Mouse (Mus musculus) liver, embryonic 16.5 days (tissue): Measurements from ENCODE around the gene Mks1. TPM values are rescaled to one million over a fixed set of nuclear protein-coding genes. Genes with fewer than 3 reads are reported as not detected.

Experiments used
- ATAC-seq: fragments of 200-750 bp; cut with Nextera tagmentation; 2 replicates; pipeline ENCODE4 v1.8.0; 2017; ENCODE audit warnings: low read depth, mild to moderate bottlenecking, moderate number of reproducible peaks, moderate library complexity
- H3K27ac ChIP-seq: fragments of 300-500 bp; sonication (generic); 2 replicates; pipeline ENCODE4 v1.5.1; 2014; ENCODE audit warnings: mild to moderate bottlenecking, low read length
- H3K27me3 ChIP-seq: fragments of 300-500 bp; sonication (generic); 2 replicates; pipeline ENCODE4 v1.6.1; 2014; ENCODE audit warnings: low read depth, low read length, mixed read lengths; ENCODE audit not compliant: control insufficient read depth, insufficient read depth
- H3K36me3 ChIP-seq: fragments of 300-500 bp; sonication (generic); 2 replicates; pipeline ENCODE4 v1.6.1; 2014; ENCODE audit warnings: mild to moderate bottlenecking; ENCODE audit not compliant: control insufficient read depth, insufficient read depth
- H3K4me1 ChIP-seq: fragments of 300-500 bp; sonication (generic); 2 replicates; pipeline ENCODE4 v1.6.1; 2014; ENCODE audit warnings: low read depth, low read length, mixed read lengths; ENCODE audit not compliant: control insufficient read depth
- H3K4me2 ChIP-seq: fragments of 300-500 bp; sonication (generic); 2 replicates; pipeline ENCODE4 v1.6.1; 2014; ENCODE audit warnings: low read depth, low read length, mixed read lengths
- H3K4me3 ChIP-seq: fragments of 300-500 bp; sonication (generic); 2 replicates; pipeline ENCODE4 v1.5.1; 2014; ENCODE audit warnings: low read depth, mild to moderate bottlenecking, low read length
- H3K9ac ChIP-seq: fragments of 300-500 bp; sonication (generic); 2 replicates; pipeline ENCODE4 v1.6.1; 2014; ENCODE audit warnings: low read depth, low read length
- H3K9me3 ChIP-seq: fragments of 300-500 bp; sonication (generic); replicated peaks from 2 replicates; pipeline ENCODE4 v1.6.1; 2016; ENCODE audit warnings: low read length; ENCODE audit not compliant: control insufficient read depth
- WGBS: fragments of 180-500 bp; shearing (Covaris S2); extraction: QIAGEN DNeasy Blood & Tissue Kit; methylation state at CpG from one replicate; pipeline ENCODE4 v1.1.7; 2014; ENCODE audit not compliant: insufficient replicate concordance; 5-methylcytosine and 5-hydroxymethylcytosine counted together
- polyA plus RNA-seq: library from polyadenylated mRNA; unstranded; fragments of >200 nt; fragmentation: Nextera tagmentation; extraction: Ambion mirVana; gene quantifications from 2 replicates; pipeline ENCODE4 v1.2.1, GENCODE M21; 2015

Mks1 gene
- polyA plus RNA-seq = 1.2 and 1.6 TPM in 2 replicates

DNA sequence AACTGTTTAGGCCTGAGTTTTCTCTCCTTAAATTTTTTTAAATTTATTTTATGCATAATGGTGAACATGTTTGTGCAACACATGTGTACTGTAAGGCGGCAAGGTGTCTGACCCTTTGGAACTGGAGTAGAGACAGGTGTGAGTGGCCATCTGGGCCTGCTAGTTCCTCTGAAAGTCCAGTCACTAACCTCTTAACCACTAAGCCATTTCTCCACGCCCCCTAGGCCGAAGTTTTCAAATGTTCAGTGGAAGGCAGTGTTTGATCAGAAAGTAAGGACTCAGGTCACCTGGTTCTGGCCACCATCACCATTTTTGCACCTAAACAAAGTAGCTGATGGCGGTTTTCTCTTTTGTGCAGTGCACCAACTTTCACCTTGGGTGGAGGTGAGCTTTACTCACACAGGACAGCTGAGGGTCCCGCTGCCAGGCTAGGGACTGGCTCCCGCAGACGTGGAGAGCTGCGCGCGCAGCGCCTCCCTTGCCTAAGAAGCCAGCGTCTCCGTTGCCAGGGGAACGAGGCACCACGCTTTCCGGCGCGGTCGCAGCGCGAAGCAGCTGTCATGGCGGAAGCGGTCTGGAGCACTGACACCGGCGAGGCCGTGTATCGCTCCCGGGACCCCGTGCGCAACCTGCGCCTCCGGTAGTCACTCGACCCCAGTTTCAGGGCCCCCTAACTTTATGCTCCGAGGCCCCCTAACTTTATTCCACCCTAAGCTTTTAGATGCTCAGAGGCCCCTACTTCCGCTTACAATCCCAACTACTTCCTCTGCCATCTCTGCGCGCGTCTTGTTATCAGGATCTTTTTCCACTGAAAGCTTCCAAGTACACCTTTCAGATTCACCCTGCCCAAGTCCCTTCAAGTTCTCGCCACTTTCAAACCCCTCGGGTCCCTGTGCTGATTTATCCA lies at the start of gene Mks1:
Gene Mks1 (plus strand): TSS at position 526 of the 907 bp plus-strand sequence.
- Histone ChIP-seq H3K9me3 (no peaks in the 10 kb centered on the region), H3K9ac (peak within 1 kb of the TSS; percentile 47; the same call in 1 of the 2 replicates), H3K27me3 (no peaks in the 10 kb centered on the region), H3K4me1 (peaks cover 4% of the 10 kb centered on the region), H3K4me3 (peak within 1 kb of the TSS; percentile 68), H3K4me2 (peak within 1 kb of the TSS; percentile 76), H3K36me3 (no peaks in the 10 kb centered on the region; the same call in 1 of the 2 replicates), H3K27ac (no peak within 1 kb of the TSS)
- peak; percentile 81 for ATAC-seq
- WGBS = 3% methylated on average over 40 of the region's 40 CpGs

DNA sequence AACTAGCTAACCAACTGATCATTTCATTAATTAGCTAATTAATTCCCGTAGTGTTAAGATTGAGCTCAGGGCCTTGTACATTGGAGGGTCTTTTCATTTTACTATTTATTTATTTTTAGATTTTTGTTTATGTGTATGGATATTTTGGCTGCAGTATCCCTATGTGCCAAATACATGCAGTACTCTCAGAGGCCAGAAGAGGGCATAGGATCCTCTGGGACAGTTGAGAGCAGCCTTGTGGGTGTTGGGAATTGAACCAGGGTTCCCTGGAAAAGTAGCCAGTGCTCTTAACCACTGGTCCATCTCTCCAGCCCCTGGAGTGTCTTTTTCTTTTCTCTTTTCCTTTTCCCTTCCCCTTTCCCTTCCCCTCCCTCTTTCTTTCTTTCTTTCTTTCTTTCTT lies 47.6 kb upstream of the Mks1 start:
- H3K4me1 ChIP-seq = no peaks in the 10 kb centered on the region
- WGBS = 39% methylated on average over 1 of the region's 1 CpGs
- H3K36me3 ChIP-seq = no peaks in the 10 kb centered on the region
- H3K9ac ChIP-seq = no peak overlapping the region
- no peaks in the 10 kb centered on the region for H3K9me3 ChIP-seq
- no peak overlapping the region for H3K4me3 ChIP-seq
- H3K27me3 ChIP-seq = no peaks in the 10 kb centered on the region
- ATAC-seq = no peak
- no peak overlapping the region for H3K4me2 ChIP-seq
- no peak overlapping the region for H3K27ac ChIP-seq

DNA sequence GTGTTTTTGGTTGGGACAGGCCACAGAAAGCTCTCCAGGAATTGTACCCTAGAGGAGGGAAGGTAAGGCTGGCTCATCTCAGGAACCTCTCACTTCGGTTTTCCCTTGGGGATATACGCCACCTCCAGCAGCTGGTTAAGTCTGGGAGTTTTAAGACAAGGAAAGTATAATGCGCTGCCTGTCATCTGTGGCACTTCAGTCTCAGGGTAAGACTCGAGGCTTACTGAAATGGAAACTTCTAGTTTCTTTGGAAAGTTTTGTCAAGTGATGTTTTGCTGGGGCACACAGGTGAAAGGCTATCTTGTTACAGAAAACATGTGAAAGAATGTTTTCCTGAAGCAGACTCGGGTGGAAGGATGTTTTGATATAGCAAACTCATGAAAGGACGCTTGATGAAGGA lies 45.6 kb upstream of the Mks1 start:
- H3K36me3 ChIP-seq = no peaks in the 10 kb centered on the region
- 61% methylated on average over 6 of the region's 6 CpGs for WGBS
- ATAC-seq = no peak
- no peak overlapping the region for H3K9ac ChIP-seq
- no peak overlapping the region for H3K4me2 ChIP-seq
- H3K4me1 ChIP-seq = no peaks in the 10 kb centered on the region
- no peak overlapping the region for H3K4me3 ChIP-seq
- H3K27ac ChIP-seq = no peak overlapping the region
- H3K9me3 ChIP-seq = no peaks in the 10 kb centered on the region
- no peaks in the 10 kb centered on the region for H3K27me3 ChIP-seq

DNA sequence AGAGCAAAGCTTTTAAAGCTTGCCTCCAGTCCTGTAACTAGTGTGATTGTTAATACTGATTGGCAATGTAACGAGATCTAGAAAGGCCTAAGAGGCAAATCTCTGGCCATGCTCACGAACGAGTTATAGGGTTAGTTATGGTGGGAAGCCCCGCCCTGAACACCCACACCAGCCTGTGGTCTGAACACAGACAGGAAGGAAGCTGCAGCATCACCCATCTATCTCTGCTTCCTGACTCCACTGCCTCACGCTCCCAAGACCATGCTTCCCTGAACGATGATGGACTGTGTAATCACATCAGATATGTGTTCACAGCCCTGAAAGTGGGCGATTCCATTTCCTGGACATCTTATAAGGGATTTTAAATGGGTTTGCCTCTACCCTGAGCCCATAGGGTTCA lies 44.8 kb upstream of the Mks1 start:
- H3K9me3 ChIP-seq = no peaks in the 10 kb centered on the region
- no peaks in the 10 kb centered on the region for H3K27me3 ChIP-seq
- H3K27ac ChIP-seq = no peak overlapping the region
- no peak overlapping the region for H3K4me3 ChIP-seq
- ATAC-seq = no peak
- no peak overlapping the region for H3K4me2 ChIP-seq
- no peaks in the 10 kb centered on the region for H3K4me1 ChIP-seq
- no peak overlapping the region for H3K9ac ChIP-seq
- WGBS = 21% methylated on average over 7 of the region's 7 CpGs
- H3K36me3 ChIP-seq = no peaks in the 10 kb centered on the region

DNA sequence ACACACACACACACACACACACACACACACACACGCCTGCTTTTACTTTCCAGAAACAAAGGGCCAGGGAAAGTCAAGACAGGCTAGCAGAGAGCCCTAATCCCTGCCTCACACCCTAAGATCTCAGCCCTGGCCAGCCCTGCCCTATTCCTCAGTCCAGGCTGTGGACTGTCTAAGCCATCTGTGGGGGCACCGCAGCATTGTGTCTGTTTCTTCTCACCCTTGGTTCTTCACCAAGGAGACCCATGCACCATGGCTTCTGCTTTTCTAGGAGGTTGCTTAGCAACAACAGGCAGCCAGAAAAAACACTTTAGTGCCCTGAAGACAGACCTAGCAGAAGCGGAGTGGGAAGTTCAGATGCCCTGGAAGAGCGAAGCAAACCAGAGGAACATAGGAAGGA lies 41.6 kb upstream of the Mks1 start:
- Histone ChIP-seq H3K36me3 (no peaks in the 10 kb centered on the region), H3K27ac (no peak overlapping the region), H3K27me3 (no peaks in the 10 kb centered on the region), H3K9ac (no peak overlapping the region), H3K4me3 (no peak overlapping the region), H3K9me3 (no peaks in the 10 kb centered on the region), H3K4me1 (no peaks in the 10 kb centered on the region), H3K4me2 (no peak overlapping the region)
- WGBS = 26% methylated on average over 4 of the region's 4 CpGs
- no peak for ATAC-seq

DNA sequence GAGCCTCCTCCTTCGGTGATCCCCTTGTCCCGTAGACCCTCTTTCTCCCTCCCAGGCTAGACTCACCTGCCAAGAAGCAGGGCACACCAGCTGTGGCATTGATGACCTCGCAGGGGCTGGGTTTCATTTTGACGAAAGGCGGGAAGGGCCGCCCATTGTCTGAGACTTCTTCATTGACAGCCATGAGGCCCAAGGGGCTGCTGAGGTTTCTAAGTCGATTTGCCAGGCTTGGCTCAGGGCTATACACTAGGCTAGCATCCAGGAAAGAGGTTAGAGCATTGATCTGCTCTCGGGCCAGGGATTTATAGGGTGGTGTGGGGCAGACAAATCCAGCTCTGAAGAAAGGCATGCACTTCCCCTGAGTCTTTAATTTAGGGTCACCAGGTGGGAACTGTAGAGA lies 38.2 kb upstream of the Mks1 start:
- Histone ChIP-seq H3K4me2 (no peak overlapping the region), H3K27me3 (peaks cover 3% of the 10 kb centered on the region; the same call in 1 of the 2 replicates), H3K4me1 (peaks cover 2% of the 10 kb centered on the region; the same call in 1 of the 2 replicates), H3K9ac (no peak overlapping the region), H3K9me3 (no peaks in the 10 kb centered on the region), H3K27ac (no peak overlapping the region), H3K4me3 (no peak overlapping the region), H3K36me3 (no peaks in the 10 kb centered on the region)
- WGBS = 59% methylated on average over 8 of the region's 8 CpGs
- ATAC-seq = no peak

DNA sequence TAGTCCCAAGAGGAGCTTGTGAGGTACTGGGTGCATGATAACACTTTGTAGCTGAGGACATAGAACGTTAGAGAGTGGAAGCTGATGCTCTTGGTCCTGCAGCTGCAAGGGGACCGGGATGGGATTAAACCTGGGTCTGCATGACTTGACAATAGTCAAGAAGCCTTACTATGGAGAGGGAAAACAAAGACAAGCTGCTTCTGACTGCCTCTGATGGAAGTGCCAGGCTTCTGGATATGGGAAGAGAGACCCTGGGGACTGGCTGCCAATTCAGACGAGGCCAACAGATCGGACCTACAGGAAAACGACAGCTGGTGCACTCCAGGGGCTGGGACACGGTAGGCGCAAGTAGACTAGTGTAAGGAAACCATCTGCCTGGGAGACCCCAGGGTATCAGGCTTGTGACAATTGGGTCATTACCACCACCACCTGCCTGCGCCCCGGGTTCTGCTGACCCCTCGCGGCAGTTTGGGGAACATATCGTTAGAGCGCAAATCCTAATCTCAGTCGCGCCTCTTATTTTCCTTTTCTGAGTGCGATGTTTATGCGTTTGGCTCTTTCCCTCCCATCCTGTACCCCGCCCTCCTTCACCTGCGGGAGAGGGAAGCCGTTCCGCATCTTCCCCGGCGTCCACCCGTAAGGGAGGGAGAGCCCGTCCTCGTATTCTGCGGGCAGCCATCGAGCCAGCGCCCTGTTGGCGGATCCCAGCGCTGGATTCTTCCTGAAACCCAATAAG lies 36.1 kb upstream of the Mks1 start:
- H3K4me2 ChIP-seq = peak overlapping the region; percentile 49
- H3K9ac ChIP-seq = no peak overlapping the region
- no peaks in the 10 kb centered on the region for H3K9me3 ChIP-seq
- H3K27me3 ChIP-seq = peaks cover 3% of the 10 kb centered on the region; the same call in 1 of the 2 replicates
- ATAC-seq = no peak
- WGBS = 5% methylated on average over 31 of the region's 31 CpGs
- H3K36me3 ChIP-seq = no peaks in the 10 kb centered on the region
- H3K4me3 ChIP-seq = peak overlapping the region; percentile 32
- no peak overlapping the region for H3K27ac ChIP-seq
- H3K4me1 ChIP-seq = peaks cover 2% of the 10 kb centered on the region; the same call in 1 of the 2 replicates

DNA sequence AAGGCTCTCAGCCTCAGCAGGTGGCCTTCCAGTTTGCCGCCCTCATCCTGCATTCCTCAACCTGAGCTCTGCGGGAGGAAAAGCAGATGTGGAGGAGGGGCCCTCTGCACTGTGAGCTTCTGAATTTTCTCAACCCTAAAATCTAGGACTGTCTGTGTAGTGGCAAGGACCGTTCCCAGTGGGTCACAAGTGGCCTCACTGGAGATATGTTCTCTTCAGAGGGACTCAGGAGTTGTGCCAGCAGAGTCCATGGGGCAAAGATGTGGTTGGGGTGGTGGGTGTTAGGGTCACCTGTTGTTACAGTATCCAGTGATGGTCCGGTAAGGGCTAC lies 35.6 kb upstream of the Mks1 start:
- Histone ChIP-seq H3K27ac (no peak overlapping the region), H3K4me1 (peaks cover 2% of the 10 kb centered on the region; the same call in 1 of the 2 replicates), H3K36me3 (no peaks in the 10 kb centered on the region), H3K4me2 (peak overlapping the region; percentile 49), H3K27me3 (peaks cover 3% of the 10 kb centered on the region; the same call in 1 of the 2 replicates), H3K9me3 (no peaks in the 10 kb centered on the region), H3K9ac (no peak overlapping the region), H3K4me3 (peak overlapping the region; percentile 32)
- WGBS = 32% methylated on average over 4 of the region's 4 CpGs
- ATAC-seq = no peak

DNA sequence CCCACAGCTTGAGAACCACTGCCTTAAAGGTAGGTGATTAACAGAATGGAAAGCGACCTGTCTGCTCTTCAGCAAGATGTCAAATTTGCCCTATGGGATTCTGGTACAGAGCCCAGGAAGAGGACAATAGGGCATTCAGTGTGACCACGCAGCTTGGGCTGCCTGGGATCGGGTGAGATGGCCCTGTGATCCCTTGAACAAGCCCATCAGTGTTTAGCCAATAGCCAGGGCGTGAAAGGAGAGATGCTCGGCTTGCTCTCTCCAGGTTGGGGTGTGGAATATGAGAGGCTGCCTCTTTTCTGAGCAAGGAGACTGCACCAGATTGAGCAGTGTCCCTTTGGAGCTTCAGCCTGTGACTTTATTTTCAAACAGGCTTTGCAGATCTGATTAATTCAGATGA lies 31.5 kb upstream of the Mks1 start:
- Histone ChIP-seq H3K9me3 (no peaks in the 10 kb centered on the region), H3K36me3 (no peaks in the 10 kb centered on the region), H3K27ac (no peak overlapping the region), H3K27me3 (peaks cover 3% of the 10 kb centered on the region; the same call in 1 of the 2 replicates), H3K4me3 (no peak overlapping the region), H3K9ac (no peak overlapping the region), H3K4me2 (no peak overlapping the region), H3K4me1 (peaks cover 2% of the 10 kb centered on the region; the same call in 1 of the 2 replicates)
- ATAC-seq = no peak
- 42% methylated on average over 5 of the region's 5 CpGs for WGBS
